Mouse (Mus musculus) heart, postnatal 25 days (tissue): ENCODE results near the gene Pcsk6. TPM values are rescaled to one million over a fixed set of nuclear protein-coding genes. Genes with fewer than 3 reads are reported as not detected.

Experiments
- DNase-seq: peaks from one replicate; pipeline ENCODE4 v3.0.0; 2022; ENCODE audit warnings: low spot score
- intact Hi-C: fragments of 180-260 bp; cut with DNase I; formaldehyde crosslinking; loops from one replicate; pipeline ENCODE4 v1.15.1; 2025
- total RNA-seq, 2 experiments: library from RNA; stranded (reverse); gene quantifications; 2 replicates each; pipeline ENCODE4 v1.2.3; 2021

Gene Pcsk6
- total RNA-seq, 2 experiments from 2014 or later: 45.7 to 56.1 TPM

- DNase-seq: no peak
- intact Hi-C loops: loop anchor here (10.0 kb wide), 1 partner anchor 597 kb away; the partner anchor contains the start of genes Asb7 and Lins1
Observed at GRCm38 (mm10) chr7:66087652-66088051, 226.1 kb downstream of the Pcsk6 start.

GRCm38 (mm10) chr7:66088077-66088476 is 226.5 kb downstream of the Pcsk6 start:
- intact Hi-C loops: loop anchor here (10.0 kb wide), 1 partner anchor 597 kb away; the partner anchor contains the start of genes Asb7 and Lins1
- no peak for DNase-seq

DNA sequence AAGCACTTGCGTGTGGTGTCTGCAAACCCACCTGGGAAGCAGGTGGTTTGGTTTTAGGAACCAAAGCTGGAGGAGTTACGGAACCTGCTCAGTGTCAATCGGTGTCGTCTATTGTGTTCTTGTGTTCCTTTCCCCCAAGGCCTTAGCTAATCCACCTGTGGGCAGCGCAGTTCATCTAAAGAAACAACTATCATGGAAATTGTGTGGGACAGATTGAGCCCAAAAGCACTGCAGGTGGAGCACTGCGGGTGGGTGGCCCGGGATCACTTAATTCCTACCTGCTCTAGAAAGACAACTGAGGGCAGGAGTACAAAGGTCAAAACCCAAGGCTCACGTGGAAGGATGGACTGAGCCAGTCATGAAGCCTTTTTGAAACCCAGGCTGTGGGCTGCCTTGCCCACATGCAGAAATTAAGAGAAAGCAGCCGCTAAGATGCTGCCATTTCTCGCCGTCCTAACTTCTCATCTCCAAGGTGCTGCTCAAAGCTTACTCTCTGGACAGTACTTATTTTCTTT is 229.2 kb downstream of the Pcsk6 start:
- intact Hi-C loops: no loop called here
- no peak for DNase-seq

DNA sequence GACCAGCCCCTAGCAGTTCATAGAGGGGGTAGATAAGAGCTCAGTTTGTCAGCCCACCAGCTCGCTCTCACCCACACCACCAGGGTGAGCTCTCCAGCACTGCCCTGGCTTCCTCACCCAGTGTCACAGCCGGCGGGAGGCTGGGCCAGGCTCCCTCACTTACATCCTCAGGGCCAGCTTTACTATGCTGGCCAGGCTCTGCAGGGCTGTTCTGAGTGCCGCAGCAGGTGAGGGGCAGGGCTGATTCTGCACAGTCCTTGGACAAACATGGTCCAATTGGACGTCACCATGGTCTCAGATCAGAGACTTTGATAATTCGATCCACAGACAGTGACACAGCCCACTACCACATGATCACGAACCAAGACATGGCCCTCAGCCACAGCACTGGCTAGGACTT is 230.0 kb downstream of the Pcsk6 start:
- no peak for DNase-seq
- intact Hi-C loops: no loop called here

- DNase-seq: no peak
- intact Hi-C loops: no loop called here
Observed at GRCm38 (mm10) chr7:66092656-66093055, 231.1 kb downstream of the Pcsk6 start.

- DNase-seq: no peak
- intact Hi-C loops: no loop called here
Observed at GRCm38 (mm10) chr7:66094141-66094540, 232.6 kb downstream of the Pcsk6 start.

GRCm38 (mm10) chr7:66098803-66099202 is 237.3 kb downstream of the Pcsk6 start:
- intact Hi-C loops: no loop called here
- no peak for DNase-seq

Other genes starting within 250 kb of the Pcsk6 start
- gene Tarsl2, start 216.8 kb upstream of the Pcsk6 start, total RNA-seq: 10 to 100 TPM; 31.1 to 31.9 TPM
- gene Tm2d3, start 170.6 kb upstream of the Pcsk6 start, total RNA-seq: 10 to 100 TPM; 19.2 to 20.8 TPM
- gene Gm45213, start 181.9 kb downstream of the Pcsk6 start, total RNA-seq: not detected
- gene Snrpa1, start 197.3 kb downstream of the Pcsk6 start, total RNA-seq: 10 to 100 TPM; 20.2 to 22.5 TPM
- 10 to 100 TPM; 31.1 to 36.9 TPM for gene Selenos, start 217.9 kb downstream of the Pcsk6 start, total RNA-seq
- 10 to 100 TPM; 14.4 to 16.8 TPM for gene Chsy1, start 247.8 kb downstream of the Pcsk6 start, total RNA-seq